Mouse (Mus musculus): ENCODE measurements around the gene Aagab. TPM values are rescaled to one million over a fixed set of nuclear protein-coding genes. Genes with fewer than 3 reads are reported as not detected.

Gene Aagab
- total and polyA plus RNA-seq, 3 experiments: 16.1 to 27.4 TPM; not detected in 1

GRCm38 (mm10) chr9:63595652-63596051, 6.8 kb upstream of the Aagab start:
- Histone ChIP-seq H3K9ac (ENCODE audit: control insufficient read depth, low read depth, low read length, poor library complexity, severe bottlenecking) (no peak overlapping the region), H3K9me3 (replicated peaks; ENCODE audit: insufficient read depth, low read length) (no peaks in the 10 kb centered on the region), H3K27ac (ENCODE audit: control insufficient read depth, low read depth, low read length) (no peak overlapping the region), H3K4me3 (ENCODE audit: control insufficient read depth in 1 of 2, insufficient read depth in 1 of 2, low read depth in 2 of 2, low read length in 2 of 2) (no peak overlapping the region), H3K79me2 (ENCODE audit: control insufficient read depth, insufficient read depth, low read length, poor library complexity) (no peaks in the 10 kb centered on the region), H3K27me3 (ENCODE audit: control insufficient read depth in 1 of 2, insufficient read depth in 2 of 2, low read length in 2 of 2) (no peaks in the 10 kb centered on the region; a peak in 1 of 4 replicates), H3K4me1 (ENCODE audit: control insufficient read depth in 1 of 2, insufficient read depth in 2 of 2, low read length in 2 of 2) (peaks cover 0 to 11% of the 10 kb centered on the region in 2 experiments; a peak in 2 of 4 replicates), H3K36me3 (ENCODE audit: control insufficient read depth in 1 of 2, insufficient read depth in 2 of 2, low read length in 2 of 2) (peaks cover 0 to 8% of the 10 kb centered on the region in 2 experiments; a peak in 2 of 4 replicates)
- no peak for DNase-seq (ENCODE audit: low read depth, low spot score)
- TF ChIP-seq CHD1 (IDR thresholded peaks at IDR 0.05; ENCODE audit: low read depth, low read length) (no peak), KAT2A (conservative IDR thresholded peaks at IDR 0.05; ENCODE audit: low read depth, low read length) (no peak), NELFE (IDR thresholded peaks at IDR 0.05; ENCODE audit: low read depth, low read length) (no peak), GATA1 (IDR thresholded peaks at IDR 0.05; ENCODE audit: low read depth, low read length) (no peak), POLR2AphosphoS2 (IDR thresholded peaks at IDR 0.05; ENCODE audit: low read length) (no peak), USF2 (IDR thresholded peaks at IDR 0.05; ENCODE audit: borderline replicate concordance in 1 of 2, insufficient read depth in 1 of 2, low read depth in 1 of 2, low read length in 2 of 2) (no peak), SMC3 (IDR thresholded peaks at IDR 0.05; ENCODE audit: low read depth, low read length) (no peak), JUND (IDR thresholded peaks at IDR 0.05; ENCODE audit: low read depth, low read length) (no peak), UBTF (IDR thresholded peaks at IDR 0.05; ENCODE audit: borderline replicate concordance, insufficient read depth, low read depth, low read length) (no peak), POLR2A (IDR thresholded peaks at IDR 0.05; ENCODE audit: control insufficient read depth in 1 of 2, insufficient read depth in 1 of 2, low read depth in 1 of 2, low read length in 2 of 2, poor library complexity in 1 of 2) (no peak), ZKSCAN1 (IDR thresholded peaks at IDR 0.05; ENCODE audit: low read depth, low read length) (no peak), ZC3H11A (IDR thresholded peaks at IDR 0.05; ENCODE audit: low read depth, low read length) (no peak), TCF12 (IDR thresholded peaks at IDR 0.05; ENCODE audit: low read depth, low read length) (no peak), TAL1 (IDR thresholded peaks at IDR 0.05; ENCODE audit: low read length) (no peak)

DNA sequence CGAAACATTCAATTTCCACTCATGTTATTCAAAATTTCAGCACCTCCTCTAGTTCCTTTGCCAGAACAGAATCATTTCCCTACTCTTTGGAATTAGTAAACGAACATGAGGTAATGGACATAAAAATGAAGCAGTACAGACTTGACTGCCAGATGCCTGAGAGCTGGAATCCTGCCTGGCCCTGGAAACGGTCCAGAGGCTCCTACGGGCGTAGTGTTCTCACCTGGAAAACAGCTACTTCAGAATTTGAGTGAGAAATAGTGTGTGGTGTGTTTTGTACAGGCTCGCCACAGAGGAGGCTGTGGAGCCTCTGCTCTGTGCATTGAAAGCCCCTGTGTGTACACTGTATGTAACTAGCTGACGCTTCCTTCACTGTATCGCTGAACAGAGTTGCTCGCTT, 5.8 kb upstream of the Aagab start:
- DNase-seq (ENCODE audit: low read depth, low spot score): no peak
- no peak overlapping the region for H3K27ac ChIP-seq (ENCODE audit: control insufficient read depth, low read depth, low read length)
- no peaks in the 10 kb centered on the region for H3K9me3 ChIP-seq (replicated peaks; ENCODE audit: insufficient read depth, low read length)
- H3K9ac ChIP-seq (ENCODE audit: control insufficient read depth, low read depth, low read length, poor library complexity, severe bottlenecking): no peak overlapping the region
- H3K79me2 ChIP-seq (ENCODE audit: control insufficient read depth, insufficient read depth, low read length, poor library complexity): no peaks in the 10 kb centered on the region
- H3K4me1 ChIP-seq (ENCODE audit: control insufficient read depth in 1 of 2, insufficient read depth in 2 of 2, low read length in 2 of 2): peaks cover 0 to 9% of the 10 kb centered on the region in 2 experiments; a peak in 2 of 4 replicates
- H3K36me3 ChIP-seq (ENCODE audit: control insufficient read depth in 1 of 2, insufficient read depth in 2 of 2, low read length in 2 of 2): peaks cover 0 to 8% of the 10 kb centered on the region in 2 experiments; a peak in 2 of 4 replicates
- H3K27me3 ChIP-seq (ENCODE audit: control insufficient read depth in 1 of 2, insufficient read depth in 2 of 2, low read length in 2 of 2): no peaks in the 10 kb centered on the region; a peak in 1 of 4 replicates
- H3K4me3 ChIP-seq (ENCODE audit: control insufficient read depth in 1 of 2, insufficient read depth in 1 of 2, low read depth in 2 of 2, low read length in 2 of 2): no peak overlapping the region
- no peak for TF ChIP-seq MAX (IDR thresholded peaks at IDR 0.05; ENCODE audit: low read length)
- TF ChIP-seq USF2 (IDR thresholded peaks at IDR 0.05; ENCODE audit: borderline replicate concordance in 1 of 2, insufficient read depth in 1 of 2, low read depth in 1 of 2, low read length in 2 of 2): no peak
- no peak for TF ChIP-seq USF1 (IDR thresholded peaks at IDR 0.05; ENCODE audit: low read depth, low read length)
- no peak for TF ChIP-seq JUND (IDR thresholded peaks at IDR 0.05; ENCODE audit: low read depth, low read length)
- no peak for TF ChIP-seq POLR2AphosphoS5 (IDR thresholded peaks at IDR 0.05; ENCODE audit: borderline replicate concordance, low read depth, low read length)
- TF ChIP-seq GABPA (IDR thresholded peaks at IDR 0.05; ENCODE audit: low read depth, low read length): no peak
- TF ChIP-seq TBP (IDR thresholded peaks at IDR 0.05; ENCODE audit: low read depth, low read length): no peak
- TF ChIP-seq NRF1 (IDR thresholded peaks at IDR 0.05; ENCODE audit: insufficient read depth, low read depth, low read length, poor library complexity, severe bottlenecking): no peak
- no peak for TF ChIP-seq EP300 (IDR thresholded peaks at IDR 0.05; ENCODE audit: low read depth in 1 of 2, low read length in 2 of 2)
- no peak for TF ChIP-seq BHLHE40 (IDR thresholded peaks at IDR 0.05; ENCODE audit: borderline replicate concordance, low read depth, low read length)
- no peak for TF ChIP-seq MYB (IDR thresholded peaks at IDR 0.05; ENCODE audit: low read depth, low read length)
- no peak for TF ChIP-seq CTCF (IDR thresholded peaks at IDR 0.05 in 2 of 3, conservative IDR thresholded peaks at IDR 0.05 in 1 of 3; ENCODE audit: control insufficient read depth in 1 of 3, insufficient read depth in 1 of 3, low read depth in 2 of 3, low read length in 3 of 3, poor library complexity in 1 of 3, severe bottlenecking in 1 of 3)
- TF ChIP-seq KAT2A (conservative IDR thresholded peaks at IDR 0.05; ENCODE audit: low read depth, low read length): no peak
- no peak for TF ChIP-seq ZMIZ1 (IDR thresholded peaks at IDR 0.05; ENCODE audit: low read depth, low read length)
- no peak for TF ChIP-seq SMC3 (IDR thresholded peaks at IDR 0.05; ENCODE audit: low read depth, low read length)
- no peak for TF ChIP-seq ZC3H11A (IDR thresholded peaks at IDR 0.05; ENCODE audit: low read depth, low read length)
- no peak for TF ChIP-seq TAL1 (IDR thresholded peaks at IDR 0.05; ENCODE audit: low read length)
- TF ChIP-seq POLR2AphosphoS2 (IDR thresholded peaks at IDR 0.05; ENCODE audit: low read length): no peak
- TF ChIP-seq ETS1 (IDR thresholded peaks at IDR 0.05; ENCODE audit: low read depth, low read length): no peak
